Mouse (Mus musculus) activated CD4-positive, CD25-positive, alpha-beta regulatory T cell, adult 4 months (primary cell): ENCODE results near the gene C77080. TPM values are rescaled to one million over a fixed set of nuclear protein-coding genes. Genes with fewer than 3 reads are reported as not detected.

ENCODE experiments used
- ATAC-seq: one replicate; pipeline ENCODE4 v1.8.0; 2017
- polyA plus RNA-seq, 2 experiments: library from polyadenylated mRNA; unstranded; fragments of 100-300 nt; shearing (Covaris generic); gene quantifications; one replicate each; pipeline ENCODE4 v1.2.1; 2017

The C77080 gene
- polyA plus RNA-seq, 2 experiments from 2014 or later: 0.20 TPM

DNA sequence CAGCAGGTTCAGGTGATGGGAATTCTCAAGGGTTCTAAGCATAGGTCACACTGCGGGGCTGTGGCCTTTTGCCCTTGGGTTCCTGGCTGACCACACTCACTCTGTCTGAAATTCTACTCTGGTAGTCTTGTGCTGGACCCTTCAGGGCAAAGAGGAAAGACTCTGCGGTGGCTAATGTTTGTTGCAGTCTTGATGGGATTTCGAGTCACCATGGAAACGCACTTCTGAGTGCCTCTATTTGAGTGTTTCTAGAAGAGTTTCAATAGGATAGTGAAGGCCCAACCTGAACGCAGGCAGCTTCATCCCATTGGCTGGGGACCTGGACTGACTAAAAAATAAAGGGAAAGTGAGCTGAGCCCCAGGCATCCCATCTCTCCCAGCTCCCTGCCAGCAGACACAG is 5.6 kb upstream of the C77080 start:
- ATAC-seq: no peak

DNA sequence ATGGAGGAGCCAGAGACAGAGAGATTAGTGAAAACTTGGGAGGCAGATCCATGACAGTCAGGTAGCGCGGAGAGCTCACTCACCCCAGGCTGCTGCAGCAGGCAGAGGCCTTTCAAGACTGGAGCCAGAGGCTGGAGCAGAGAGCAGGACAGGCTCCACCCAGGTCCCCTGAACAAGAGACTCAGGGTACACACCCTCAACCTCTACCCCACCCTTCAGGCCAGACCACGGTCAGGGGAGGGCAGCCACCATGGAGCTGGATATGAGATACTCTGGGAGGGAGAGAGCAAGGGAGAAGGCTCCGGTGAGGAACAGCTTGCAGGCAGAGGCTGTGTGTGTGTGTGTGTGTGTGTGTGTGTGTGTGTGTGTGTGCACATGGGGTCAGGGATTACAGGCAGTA is 5.0 kb upstream of the C77080 start:
- no peak for ATAC-seq

DNA sequence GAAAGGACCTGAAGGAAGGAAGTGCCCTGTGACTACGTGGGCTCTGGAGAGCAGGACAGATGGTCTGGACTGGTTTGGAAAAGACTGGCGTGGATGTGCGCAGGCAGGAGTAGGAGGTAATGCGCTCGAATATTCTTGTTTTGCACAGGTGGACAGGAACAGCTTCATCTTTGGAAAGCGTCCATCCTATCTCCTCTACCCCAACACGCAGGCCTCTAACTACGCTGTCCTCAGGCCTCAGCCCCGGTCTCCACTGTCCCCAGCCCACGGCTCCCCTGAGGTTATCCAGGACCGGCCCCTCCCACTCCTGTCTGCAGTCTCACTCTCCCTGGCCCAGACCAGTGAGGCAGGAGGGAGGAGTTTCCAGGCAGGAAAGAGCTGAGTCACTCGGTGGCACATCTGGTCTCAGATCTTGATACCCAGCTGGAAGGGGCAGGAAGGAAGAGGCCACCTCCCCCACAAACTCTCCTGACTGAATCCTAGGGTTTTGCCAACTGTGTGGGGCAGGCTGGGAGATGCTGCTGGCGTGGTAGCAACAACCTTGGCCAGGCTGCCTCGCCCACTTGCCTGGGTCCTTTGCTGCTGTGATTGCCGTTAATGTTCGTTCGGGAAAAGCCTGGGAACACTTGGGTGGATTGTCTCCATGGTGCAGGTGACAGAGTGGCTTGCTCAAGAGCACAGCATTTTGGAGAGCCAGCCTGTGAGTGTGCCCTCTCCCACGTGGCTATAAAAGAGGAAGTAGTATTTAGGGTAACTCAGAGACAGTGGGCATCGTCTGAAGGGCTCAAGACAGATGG is 2.2 kb upstream of the C77080 start:
- peak; percentile 40 for ATAC-seq

DNA sequence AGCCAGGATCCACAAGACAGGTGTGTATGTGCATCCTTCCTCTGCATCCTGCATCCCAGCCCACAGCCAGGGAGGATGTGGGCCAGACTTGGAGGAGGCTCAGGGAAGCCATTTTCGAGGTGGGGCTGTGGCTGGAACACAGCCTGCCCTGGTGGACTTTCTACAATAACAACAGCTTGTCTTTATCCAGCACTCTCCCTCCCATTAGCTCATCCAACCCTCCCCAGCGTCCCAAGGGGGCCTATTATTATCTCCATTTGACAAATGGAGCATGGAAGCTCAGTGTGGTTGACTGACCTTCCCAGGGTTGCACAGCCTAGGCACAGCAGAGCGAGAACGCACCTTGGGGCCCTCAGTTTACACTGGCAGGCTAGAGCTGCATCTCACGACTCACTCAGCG is 526 bp downstream of the C77080 start:
- no peak for ATAC-seq

DNA sequence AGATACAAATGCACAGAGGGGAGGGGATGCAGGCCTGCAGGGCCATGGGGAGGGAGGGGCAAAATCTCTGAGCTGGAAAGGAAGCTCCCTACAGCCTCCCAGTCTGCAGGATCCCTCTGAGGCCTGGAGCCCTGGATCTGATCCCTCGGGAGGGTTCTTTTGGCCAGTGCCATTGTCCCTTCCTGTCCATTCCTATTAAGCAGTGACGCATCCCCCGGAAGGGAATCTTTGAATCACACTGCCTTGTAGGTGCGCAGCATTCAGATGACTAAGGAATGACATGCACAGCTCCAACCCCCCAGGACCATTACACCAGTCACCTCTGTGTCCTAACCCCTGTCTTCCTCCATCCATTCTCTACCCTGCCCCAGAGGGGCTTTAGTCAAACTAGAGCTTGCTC is 2.1 kb downstream of the C77080 start:
- no peak for ATAC-seq

DNA sequence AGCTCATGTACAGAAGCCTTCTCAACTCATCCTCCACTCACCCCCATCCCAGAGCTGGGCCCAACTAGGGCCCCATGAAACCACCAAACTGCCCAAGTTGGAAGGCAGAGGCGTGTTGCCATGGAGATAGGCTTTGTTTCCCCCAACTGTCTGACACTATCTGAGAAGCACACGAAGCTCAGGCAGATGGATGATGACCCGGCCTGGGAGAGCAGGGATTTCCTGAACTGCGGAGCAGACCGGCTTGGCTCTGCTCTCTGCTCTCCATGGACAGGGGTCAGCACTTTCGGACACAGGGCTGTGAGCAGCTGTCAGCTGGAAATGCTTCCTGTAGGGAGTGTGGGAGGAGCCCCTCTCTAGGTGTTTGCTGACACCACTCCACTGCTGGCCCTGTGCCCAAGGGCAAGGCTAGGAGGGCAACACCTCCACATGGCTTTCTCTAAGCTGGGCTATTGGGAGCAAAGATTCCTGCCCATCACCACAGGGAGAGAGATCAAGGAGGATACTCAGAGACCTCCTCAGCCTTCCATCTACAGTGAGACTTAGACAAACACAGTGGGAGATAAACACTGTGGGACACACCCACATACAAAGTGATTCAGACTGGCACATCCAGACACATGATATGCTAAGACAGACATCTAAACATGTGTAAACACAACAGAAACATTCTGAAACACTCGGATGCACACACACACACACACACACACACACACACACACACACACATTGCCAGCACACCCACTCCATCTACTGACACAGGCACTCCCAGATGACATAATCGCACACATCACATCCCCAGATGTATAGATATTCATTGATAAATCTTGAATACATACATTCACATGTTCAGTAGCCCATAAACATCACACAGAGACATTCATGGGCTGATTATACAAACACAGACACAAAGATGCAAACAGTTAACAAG is 4.5 kb downstream of the C77080 start:
- ATAC-seq: peak; percentile 54

DNA sequence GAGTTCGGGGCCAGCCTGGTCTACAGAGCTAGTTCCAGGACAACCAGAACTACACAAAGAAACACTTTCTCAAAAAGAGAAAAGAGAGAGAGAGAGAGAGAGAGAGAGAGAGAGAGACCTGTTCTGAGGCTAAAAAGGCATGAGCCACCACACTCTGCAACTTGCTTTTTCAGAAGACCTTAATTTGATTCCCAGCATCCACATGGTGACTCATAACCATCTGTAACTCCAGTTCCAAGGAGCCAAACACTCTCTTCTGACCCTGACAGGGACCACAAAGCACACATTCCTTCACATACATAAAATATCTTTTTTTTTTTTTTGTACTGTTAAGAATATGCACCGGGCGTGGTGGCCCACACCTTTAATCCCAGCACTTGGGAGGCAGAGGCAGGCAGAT is 6.6 kb downstream of the C77080 start:
- ATAC-seq: no peak

DNA sequence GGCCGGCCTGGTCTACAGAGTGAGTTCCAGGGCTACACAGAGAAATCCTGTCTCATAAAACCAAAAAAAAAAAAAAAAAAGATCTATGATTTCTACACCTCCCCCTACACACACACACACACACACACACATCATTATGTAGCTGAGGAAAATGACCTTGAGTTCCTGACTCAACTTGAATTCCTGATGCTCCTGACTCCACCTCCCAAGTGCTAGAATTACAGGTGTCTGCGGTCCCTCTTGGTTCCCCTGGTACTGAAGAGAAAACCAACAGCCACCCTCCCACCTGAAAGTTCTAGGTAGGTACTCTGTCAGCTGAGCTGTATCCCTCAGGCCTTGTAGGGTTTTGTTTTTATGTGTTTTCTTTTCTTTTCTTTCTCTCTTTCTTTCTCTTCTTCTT is 8.7 kb downstream of the C77080 start:
- ATAC-seq: no peak

DNA sequence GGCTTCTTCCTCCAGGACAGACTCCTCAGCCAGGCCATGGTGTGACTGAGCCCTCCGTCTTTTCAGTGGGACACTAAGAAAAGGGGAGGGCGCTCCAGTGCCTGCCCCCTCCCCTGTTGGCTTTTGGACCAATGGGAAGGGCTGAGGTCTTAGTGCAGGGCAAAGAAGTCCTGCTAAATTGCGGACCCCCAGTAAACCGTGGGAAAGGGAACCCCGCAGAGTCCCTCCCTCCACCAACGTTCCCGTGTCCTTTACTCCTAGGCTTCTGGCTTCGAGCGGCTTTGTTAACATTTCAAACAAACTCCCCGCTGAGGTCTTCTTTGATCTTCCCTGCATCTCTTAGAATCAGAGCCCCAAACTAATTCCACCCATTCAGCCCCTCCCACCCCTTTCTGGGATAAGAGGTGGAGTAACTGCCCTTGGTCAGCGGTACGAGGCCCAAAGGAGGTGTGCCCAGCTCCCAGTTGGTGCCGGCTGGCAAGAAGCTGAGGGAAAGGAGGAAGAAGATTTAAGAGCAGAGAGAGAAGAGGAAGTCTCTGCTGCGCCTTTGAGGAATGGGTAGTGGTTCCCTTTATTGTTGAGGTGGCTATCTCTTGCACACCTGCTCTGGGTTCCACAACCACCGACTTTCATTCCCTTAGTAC is 9.6 kb downstream of the C77080 start:
- no peak for ATAC-seq

DNA sequence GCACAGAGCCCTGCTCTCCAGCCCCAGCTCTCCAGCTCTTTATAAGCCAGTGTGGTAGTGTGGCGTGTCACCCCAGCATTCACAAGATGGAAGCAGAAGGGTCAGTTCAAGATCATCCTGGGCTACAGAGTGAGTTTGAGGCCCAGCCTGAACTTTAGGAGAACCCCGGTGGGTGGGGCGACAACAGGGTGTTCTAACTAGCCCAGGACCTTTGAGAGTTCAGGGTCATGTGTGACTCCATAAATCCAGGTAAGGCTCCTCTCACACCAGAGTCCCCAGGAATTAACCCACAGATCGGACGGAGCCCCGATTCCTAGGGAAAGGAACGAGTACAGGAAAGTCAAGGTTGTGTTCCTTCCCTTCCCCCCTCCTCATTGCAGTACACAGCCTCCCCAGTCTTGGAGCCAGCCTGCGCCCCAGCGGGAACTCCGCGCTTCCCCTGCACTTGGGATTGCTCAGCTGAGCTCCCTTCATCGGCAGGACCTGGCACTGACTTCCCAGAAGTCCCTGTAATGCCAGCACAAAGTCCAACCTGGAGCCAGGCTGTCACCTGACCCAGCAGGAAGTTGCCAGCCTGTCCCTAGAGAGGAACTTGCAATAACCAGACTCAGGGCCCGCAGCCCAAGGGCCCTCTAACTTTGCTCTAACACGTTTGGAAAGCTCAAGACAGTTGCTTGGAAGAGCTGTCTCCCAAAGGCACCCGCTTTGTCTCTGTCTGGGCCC is 10.3 kb downstream of the C77080 start:
- ATAC-seq: no peak

DNA sequence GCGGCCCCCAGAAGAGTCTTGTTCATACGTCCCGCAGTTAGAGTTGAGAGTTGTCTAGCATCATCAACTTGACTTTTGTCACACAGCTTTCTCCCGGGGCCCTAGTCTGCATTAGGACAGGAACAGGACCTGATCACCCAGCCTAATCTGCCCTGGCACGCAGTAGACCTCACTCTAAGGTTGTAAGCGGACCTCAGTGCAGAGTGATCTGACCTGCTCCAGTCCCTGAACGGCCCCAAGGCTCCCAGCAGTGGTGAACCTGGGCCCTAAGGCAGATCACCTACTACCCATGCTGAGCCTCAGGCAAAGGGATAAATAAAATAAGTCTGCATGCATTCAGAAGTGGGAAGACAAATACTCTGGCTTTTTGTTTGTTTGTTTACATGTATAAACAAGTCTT is 11.9 kb downstream of the C77080 start:
- ATAC-seq: no peak

DNA sequence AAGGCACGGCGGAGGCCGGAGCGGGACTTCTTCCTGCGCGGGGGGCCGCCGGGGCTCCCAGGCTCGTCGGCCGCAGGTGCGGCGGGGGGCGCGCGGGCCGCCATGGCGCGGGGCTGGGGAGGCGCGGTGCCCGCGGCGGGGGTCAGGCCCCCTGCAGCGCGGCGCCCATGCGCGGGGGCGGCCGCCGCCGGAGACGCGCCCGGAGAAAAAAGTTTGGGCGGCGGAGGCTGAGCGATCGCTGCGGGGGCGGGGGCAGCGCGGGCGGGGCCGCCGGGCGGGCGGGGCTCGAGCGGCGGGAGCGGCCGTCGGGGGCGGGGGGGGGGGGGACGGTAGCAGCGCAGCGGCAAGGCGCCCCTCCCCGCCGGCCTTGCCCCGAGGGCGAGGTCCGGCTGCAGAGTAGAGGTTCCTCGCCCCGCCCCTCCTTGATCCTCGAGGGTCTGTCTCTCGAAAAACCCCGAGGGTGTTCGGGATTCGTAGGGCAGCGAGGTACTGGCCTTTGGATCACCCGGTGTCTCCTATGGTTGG is 12.9 kb downstream of the C77080 start:
- ATAC-seq: no peak

DNA sequence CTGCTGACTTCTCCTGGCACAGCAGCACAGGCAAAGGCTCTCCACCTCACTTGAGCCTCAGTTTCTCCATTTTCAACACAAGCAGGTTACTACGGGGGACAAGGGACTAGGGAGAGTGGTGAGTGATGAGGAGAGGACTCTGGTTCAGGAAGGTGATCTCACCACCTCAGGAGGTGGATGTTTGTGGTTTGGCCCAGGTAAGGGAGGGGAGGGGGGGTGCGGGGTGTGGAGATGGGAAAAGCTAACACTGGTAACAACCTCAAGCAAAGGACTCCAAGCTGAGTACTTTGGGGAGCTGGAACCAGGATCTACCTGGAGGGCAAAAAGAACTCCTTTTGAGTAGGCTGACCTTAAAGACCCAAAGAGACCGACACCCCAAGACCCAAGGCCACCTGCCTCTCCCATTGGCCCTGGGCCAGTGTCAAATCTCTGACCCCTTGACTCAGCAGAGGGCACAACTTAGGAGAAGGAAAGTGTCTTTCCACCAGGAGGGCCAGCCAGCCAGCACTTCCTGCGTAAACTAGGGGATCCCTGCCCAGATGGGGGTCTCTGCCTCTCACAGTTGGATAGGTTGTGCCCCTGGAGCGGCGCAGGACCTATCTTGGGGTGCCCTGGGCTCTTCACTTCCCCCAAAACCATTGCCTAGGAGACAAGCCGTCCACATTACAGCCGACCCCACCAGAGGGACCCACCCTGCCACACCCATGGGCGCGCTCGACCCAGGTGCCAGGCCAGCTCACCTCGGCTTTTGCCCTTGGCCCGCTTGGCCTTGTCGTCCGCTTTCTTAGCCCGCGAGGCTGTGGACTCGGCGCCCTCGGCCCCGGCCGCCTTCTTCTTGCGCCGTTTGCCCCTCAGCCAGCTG is 13.6 kb downstream of the C77080 start:
- ATAC-seq: no peak

DNA sequence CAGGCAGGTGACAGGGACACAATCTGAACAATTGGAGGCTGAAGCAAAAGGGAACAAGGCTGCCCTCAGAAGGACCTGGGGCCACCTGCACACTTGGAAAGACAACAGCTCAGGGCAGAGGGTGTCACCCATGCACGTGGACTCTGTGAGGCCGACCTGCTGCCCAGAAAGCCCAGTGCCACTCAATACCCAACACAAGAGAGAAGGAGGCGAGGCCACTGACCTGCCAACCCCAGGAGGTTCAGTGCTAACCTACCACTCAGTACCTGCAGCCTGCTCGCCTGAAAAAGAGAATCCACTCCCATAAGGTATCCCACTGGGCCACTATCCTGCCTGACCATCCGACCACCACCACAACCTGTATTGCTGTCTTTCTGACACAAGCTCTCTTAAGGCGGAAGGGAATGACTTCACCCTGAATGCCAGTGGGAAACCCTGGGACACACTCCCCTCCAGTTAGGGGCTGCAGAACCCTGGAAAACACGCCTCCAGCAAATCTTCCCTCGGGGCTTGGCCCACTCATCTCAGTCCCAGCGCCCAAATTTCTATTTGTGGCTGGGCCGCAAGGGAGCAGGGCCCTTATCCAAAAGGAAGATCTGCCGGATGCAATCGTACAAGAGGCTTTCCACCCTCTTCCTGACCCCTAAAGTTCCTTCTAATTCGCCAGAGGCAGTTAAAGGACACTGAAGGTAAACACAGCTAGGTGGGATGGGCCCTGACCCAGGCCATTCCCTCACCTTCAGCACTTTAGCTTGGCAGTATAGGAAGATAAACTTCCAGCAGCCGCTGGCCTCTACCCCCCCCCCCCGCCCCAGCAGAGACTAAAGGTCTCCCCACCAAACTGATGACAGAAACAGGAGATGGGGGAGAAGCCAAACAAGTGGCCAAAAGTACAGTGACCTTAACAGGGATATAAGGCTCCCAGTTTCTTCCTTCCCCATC is 14.6 kb downstream of the C77080 start:
- ATAC-seq: no peak

DNA sequence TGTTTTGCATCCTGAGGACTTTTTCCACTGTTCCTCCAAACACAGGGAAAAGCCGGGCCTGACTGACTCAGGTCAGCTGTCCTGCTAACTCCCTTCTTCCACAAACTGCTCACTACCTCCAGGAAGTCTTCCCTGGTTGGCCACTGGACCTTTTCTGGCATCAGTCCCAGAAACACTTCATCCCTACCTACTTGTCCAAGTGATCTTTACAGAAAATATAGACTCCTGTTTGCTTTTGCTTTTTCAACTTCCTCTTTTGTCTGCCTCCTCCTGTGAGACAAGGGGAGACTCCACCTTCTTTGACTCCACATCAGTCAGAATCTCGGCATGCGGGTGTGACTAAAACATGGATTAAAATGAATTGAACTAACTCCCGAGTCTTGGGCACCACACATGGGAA is 16.4 kb downstream of the C77080 start:
- no peak for ATAC-seq

DNA sequence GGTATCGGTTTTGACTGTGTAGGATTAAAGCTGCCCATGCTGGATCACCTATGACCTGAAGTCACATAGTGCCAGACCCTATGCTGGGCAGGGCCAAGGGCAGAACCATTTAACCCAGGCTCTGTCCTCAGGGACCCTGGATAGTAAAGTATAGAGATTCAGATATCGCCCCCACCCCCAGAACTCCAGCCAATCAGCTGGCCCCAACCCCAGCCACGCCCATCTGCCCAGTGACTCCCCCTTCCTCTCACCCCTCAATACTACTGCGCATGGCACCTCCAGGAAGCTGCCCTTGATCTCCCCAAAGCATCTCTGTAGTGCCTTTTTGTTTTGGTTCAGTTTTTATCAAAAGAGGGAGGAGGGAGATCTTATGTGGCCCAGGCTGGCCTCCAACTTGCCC is 18.4 kb downstream of the C77080 start:
- no peak for ATAC-seq

DNA sequence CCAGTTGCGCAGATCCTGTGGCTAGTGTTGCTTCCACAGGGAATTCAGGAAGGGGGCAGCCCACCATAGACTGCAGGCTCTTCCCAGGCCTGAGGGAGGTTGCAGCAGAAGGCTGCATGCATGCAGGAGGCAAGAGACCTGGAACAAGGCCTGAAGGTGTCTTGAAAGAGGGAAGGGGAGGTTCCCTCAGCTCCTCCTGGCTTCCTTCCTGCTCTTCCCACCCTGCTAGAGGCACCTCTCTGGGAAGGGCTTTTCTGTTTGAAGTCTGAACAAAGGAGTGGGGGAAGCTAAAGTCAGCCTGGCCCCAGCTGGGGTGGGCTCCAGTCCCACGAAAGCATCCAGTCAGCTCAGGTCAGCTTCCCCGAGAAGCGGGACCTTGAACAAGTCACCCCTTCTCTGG is 18.9 kb downstream of the C77080 start:
- no peak for ATAC-seq

DNA sequence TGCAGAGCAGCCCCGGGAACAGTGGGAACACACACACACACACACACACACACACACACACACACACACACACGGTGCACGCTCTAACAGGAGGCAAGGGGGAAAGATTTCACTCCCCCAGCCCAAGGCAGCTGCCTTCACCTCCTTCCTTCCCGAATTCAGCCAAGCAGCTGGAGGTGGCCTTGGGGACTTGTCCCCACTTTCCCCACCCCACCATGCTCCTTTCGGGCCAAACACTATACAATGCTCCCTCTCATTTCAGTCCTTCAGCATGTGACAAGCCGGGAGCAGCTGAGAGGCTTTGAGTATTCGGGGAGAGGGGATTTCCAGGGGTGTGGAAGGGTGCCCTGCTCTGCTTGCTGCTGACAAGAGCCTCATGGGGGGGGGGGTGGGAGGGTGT is 19.3 kb downstream of the C77080 start:
- no peak for ATAC-seq

DNA sequence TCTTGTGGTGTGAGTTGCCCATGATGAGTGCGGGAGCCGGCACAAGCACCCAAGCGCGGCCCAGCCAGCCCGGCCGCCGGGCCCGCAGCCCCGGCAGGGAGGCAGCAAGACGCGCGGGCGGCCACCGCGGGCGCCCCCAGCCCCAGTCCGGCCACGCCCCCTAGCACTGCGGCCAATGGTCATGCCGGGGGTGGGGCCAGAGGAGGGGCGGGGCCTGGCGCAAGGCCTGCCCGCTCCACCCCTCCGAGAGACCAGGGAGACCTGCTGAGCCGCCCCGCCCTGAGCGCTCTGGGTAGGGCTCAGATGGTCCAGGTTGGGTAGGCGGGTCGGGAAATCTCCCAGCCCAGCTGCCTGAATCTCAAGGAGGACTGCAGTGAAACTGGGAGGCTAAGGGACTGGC is 22.1 kb downstream of the C77080 start:
- no peak for ATAC-seq

DNA sequence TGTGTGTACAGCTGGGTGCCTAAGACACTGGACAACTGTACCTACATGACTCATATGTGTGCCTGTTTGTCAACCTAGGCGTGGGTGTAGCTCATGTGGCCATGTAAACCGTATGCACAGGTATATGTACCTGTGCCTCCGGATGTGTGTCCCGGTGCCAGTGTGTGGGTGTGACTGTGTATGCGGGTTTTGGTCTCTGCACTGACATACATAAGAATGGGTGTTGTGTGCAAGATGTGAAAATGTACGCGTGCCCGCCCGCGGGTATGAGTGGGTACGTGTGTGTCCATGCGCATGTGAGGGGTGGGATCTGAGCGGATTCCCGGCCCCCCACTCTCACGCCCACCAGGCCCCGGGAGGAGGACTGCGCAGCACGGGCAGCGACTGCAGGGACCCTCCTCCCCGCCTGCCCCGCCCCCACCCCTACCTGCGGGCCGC is 22.6 kb downstream of the C77080 start:
- no peak for ATAC-seq
